Mouse (Mus musculus): ENCODE results near the gene Specc1. TPM values are rescaled to one million over a fixed set of nuclear protein-coding genes. Genes with fewer than 3 reads are reported as not detected.
A peak's percentile ranks its signal among the peaks of the same experiment; 100 is the strongest.
"Not testable (repeated sequence)": the region's sequence is repeated elsewhere in the genome, so short reads cannot be mapped to it uniquely, and the experiment has no call there.

Specc1 gene
- 1 to 10 TPM; 4.4 to 6.3 TPM for total RNA-seq (2021)
- long read RNA-seq, experiment 1, partial matches to known transcripts = 0 of 1 reads
- long read RNA-seq, experiment 1, other reads (novel, unspliced or antisense) = 1 of 1 reads
- long read RNA-seq, experiment 2, partial matches to known transcripts = 2 of 5 reads
- long read RNA-seq, experiment 2, other reads (novel, unspliced or antisense) = 1 of 5 reads

- DNase-seq (ENCODE audit: low spot score in 2 of 2) = peak; percentile 95 to 96
Measured at GRCm38 (mm10) chr11:61956572-61957295, at the start of gene Specc1. Specc1 (plus strand) TSS chr11:61956763.

GRCm38 (mm10) chr11:61908315-61908714, 48.2 kb upstream of the Specc1 start:
- DNase-seq (ENCODE audit: low spot score in 2 of 2) = no peak

DNA sequence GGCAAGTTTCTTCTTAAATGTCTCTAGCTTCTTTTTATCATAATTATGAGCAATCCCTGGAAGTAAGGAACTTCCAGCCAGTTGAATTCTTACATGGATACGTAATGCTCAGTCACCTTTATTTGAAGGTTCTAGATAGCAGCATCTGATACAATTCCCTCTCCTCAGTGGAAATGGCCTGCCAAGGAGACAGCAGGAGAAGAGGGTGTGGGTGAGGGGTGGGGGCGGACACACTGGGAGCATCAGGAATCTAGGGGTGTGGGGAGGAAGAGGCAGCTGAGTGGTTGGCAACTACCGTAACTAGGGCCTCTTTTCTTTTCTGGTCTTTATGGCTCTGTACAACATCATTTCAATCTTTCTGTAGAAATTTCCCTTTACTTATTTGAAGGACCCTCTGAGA, 36.9 kb upstream of the Specc1 start:
- no peak for DNase-seq (ENCODE audit: low spot score in 2 of 2)

GRCm38 (mm10) chr11:61923309-61923708, 33.3 kb upstream of the Specc1 start:
- no peak for DNase-seq (ENCODE audit: low spot score in 2 of 2)

DNA sequence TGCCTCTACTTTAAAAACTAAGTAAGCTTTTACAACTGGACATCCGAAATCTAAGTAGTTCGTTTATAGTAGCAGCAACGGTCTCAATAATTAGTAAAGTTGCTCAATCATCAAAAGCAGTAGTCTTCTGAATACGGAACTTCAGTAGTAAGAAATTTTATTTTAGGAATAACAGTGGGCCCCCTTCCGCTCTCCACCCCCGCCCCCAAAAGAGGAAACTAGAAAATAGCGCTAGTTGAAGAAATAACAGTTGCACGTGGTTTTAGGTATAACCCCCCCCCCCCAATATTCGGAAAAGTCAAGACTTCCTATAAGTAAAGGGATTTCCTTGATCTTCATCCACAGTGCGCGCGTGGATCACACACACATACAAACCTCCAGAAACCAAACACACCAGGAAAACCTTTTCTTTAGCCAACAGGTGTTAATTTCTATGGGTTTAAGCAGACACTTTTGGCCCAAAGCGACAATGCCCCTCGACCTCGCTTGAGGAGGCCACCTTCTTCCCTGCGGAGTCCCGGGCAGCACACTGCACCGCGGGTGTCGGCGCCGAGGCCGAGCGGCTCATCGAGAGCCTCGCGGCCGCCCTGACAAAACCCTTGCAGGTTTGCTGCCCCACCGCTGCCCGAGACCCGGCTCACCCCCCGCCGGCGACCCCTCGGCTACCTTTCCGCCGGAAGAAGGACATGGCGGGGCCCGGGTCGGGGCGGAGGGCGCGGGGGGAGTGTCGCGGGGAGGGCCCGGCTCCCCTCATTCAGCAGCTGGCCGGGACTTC, 27.1 kb upstream of the Specc1 start:
- DNase-seq (ENCODE audit: low spot score in 2 of 2) = no peak

GRCm38 (mm10) chr11:61930098-61930517, 26.5 kb upstream of the Specc1 start, which contains the start of gene Akap10:
Akap10 (minus strand) TSS chr11:61930252.
- DNase-seq (ENCODE audit: low spot score in 2 of 2) = peak; percentile 90 to 92

DNA sequence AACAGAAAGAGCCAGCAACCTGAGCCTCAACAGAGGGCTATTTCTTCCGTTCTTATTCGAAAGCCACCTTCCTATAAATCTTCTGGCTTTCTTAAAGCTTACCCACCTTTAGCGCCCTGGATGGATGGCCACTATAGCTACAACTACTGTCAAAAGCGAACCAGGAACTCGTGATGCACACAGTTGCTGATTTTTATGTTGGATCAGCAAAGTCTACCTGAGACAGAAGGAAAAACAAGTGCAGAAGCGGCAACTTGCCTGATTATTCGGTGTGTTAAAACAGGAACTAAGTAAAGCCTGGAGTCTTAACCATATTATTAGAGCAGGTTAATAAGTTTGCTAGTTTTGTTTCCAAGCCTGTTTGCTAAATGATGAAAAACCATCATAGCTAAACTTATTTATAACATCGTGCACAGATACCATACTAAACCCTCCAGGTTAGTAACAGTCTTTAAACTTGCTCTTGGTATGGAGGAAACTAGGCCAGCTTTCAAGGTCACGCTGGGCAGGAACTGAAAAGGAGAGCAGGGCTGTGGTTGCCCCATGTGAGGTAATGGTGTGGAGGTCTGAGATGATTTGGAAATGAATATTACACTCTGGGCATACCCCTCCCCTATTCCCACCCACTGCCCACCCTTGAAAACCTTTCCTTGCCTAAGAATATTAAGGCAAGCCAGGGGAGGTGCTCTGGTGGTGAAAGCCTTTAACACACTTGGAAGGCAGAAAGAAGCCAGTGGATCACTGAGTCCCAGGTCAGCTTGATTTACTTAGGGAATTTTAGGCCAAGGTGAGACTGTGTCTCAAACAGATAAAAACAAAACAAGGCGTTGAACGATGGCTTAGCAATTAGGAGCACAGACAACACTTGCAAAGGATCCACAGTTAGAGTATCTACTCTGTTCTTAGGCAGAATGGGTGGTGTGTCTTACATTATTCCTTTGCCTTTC, 25.6 kb upstream of the Specc1 start:
- peak in 1 of 2 experiments; percentile 11 for DNase-seq (ENCODE audit: low spot score in 2 of 2)

DNA sequence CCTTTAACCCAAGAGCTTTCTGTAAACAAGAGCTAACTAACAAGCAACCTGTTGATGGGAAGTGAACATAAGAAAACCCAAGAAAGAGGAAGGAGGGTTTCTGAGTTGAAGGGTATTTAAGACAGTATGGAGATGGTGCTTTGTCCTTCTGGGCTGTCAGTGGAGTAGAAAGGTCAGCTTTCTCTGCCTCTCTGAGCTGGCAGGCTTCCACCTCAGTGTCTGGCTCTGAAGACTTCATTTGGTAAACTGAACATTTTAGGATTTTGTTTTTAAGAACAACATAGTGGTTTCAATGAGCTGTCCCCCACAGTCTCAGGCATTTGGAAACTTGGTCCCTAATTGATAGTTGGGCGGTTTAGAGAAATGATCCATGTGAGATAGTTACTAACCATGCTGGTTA, 18.8 kb upstream of the Specc1 start:
- DNase-seq (ENCODE audit: low spot score in 2 of 2) = no peak

DNA sequence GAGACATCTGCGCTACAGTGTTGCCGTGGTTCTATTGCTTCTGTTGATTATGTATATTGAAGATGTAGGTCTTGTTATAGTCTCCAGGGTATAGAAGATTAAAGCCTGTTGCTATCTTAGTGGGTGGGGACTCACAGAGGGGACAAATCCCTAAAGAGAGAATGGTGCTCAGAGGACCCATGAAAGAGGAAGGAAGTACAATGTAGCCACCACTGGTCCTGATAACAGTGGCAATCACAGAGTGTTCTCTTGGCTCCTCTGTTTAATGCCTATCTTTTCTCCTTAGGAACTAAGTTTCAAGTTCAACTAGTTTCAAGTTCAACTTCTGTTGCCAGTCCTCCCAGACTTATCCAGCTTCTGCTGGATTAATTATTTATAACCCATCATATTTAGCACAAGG, 13.7 kb upstream of the Specc1 start:
- no peak for DNase-seq (ENCODE audit: low spot score in 2 of 2)

GRCm38 (mm10) chr11:61944417-61944816, 12.1 kb upstream of the Specc1 start:
- DNase-seq (ENCODE audit: low spot score in 2 of 2) = no peak

DNA sequence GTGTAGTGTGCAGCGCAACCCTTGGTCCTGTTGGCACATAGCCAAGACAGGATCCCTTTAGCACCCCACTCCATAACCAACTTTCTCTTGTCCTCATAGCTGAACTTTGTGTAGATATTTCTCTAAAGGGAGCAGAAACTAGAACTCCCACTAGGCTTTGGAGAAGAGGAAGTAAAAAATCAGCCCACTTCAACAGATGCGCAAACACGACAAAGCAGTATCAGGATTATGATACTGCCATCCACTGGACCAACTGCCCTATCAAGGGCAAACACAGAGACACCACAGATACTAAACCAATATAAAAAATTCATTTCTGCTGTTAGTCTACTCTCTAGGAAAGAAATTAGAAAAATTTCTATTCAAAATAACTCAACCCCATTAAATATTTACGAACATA, 10.0 kb upstream of the Specc1 start:
- DNase-seq (ENCODE audit: low spot score in 2 of 2) = no peak

- DNase-seq (ENCODE audit: low spot score in 2 of 2) = peak; percentile 24 to 43
Measured at GRCm38 (mm10) chr11:61949315-61949714, 7.2 kb upstream of the Specc1 start.

- DNase-seq (ENCODE audit: low spot score in 2 of 2) = peak; percentile 88 to 91
Measured at GRCm38 (mm10) chr11:61950632-61951031, 5.9 kb upstream of the Specc1 start.

- DNase-seq (ENCODE audit: low spot score in 2 of 2) = no peak
Measured at GRCm38 (mm10) chr11:61955136-61955535, 1.4 kb upstream of the Specc1 start.

DNA sequence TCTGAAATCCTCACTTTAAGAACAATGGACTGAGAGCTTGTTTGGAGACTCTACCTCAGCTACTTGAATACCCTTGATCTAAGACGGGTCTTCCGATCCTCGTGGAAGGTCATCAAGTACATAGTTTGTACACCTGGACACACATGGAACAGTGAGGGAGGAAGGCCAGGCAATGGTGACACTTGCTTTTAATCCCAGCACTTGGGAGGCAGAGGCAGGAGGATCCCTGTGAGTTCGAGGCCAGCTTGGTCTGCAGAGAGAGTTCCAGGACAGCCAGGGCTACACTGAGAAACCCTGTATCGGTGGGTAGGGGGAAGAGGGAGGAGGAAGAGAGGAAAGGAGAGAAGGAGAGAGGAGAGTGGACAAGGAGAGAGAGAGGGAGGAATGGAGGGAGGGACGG, 612 bp upstream of the Specc1 start:
- no peak for DNase-seq (ENCODE audit: low spot score in 2 of 2)

DNA sequence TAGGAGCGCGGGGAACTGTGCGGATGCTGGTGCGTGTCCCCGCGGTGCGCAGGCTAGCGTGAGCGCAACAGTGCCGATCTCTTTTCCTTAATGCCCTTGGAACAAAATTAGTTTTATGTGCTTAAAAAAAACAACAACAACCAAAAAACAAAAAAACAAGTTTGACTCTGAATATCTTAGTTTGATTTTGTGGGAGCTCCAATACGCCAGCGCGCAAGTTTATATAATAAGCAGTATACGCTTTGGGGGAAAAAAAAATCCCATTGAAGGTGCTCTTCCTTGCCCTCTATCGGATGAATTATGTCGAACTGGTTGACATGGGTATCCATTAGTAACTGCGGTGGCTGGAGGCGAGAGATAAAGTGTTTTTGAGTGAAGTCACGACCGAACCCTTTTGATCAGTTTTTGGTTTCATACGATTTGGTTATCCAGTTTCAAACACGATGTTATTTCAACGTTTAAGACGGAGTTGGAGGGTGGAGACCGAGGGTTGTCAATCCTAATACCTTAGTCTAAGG, 792 bp downstream of the Specc1 start:
- DNase-seq (ENCODE audit: low spot score in 2 of 2) = no peak

DNA sequence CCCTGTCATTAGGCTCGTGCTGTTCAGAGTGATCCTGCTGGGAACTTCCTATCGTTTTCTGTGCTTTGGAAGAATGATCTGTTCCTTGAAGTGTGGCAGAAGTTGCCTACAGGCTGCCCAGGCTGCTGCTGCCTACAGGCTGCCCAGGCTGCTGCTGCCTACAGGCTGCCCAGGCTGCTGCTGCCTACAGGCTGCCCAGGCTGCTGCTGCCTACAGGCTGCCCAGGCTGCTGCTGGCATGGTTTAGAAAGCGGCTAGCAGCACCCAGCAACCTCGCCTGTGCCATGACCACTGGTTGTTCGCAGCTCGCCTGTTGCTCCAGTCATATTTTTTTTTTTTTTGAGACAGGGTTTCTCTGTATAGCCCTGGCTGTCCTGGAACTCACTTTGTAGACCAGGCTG, 2.1 kb downstream of the Specc1 start:
- DNase-seq (ENCODE audit: low spot score in 2 of 2) = not testable (repeated sequence)

GRCm38 (mm10) chr11:61960096-61960495, 3.5 kb downstream of the Specc1 start:
- no peak for DNase-seq (ENCODE audit: low spot score in 2 of 2)

DNA sequence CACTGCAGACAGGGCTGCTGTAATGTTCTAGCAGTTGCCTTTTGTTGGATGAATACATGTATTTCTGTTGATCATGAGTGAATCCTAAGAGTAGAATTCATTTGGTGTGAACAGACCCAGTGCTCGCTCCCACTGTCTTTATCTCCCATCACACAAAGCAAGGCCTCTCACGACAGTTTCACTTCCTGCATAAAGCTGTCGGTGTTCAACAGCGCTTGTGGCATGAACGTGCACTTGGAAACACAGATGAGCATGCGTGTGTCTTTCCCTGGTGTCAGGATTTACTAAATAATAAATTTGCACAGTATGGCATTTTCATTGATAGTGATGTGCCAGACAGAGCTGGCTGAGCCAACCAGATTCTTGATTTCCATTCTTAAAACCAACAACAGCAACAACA, 6.1 kb downstream of the Specc1 start:
- DNase-seq (ENCODE audit: low spot score in 2 of 2) = no peak

GRCm38 (mm10) chr11:61963193-61963592, 6.6 kb downstream of the Specc1 start:
- no peak for DNase-seq (ENCODE audit: low spot score in 2 of 2)

GRCm38 (mm10) chr11:61964611-61965010, 8.0 kb downstream of the Specc1 start:
- no peak for DNase-seq (ENCODE audit: low spot score in 2 of 2)
